Mouse (Mus musculus) layer of hippocampus, adult 8-10 months (tissue): ENCODE results near the gene Elf2. TPM values are rescaled to one million over a fixed set of nuclear protein-coding genes. Genes with fewer than 3 reads are reported as not detected.
"Not testable (repeated sequence)": the region's sequence is repeated elsewhere in the genome, so short reads cannot be mapped to it uniquely, and the experiment has no call there.

Experiments used
- DNase-seq, 2 experiments: peaks; one replicate each; pipeline ENCODE4 v3.0.0; 2022; ENCODE audit warnings: low spot score in 2 of 2
- microRNA-seq, 2 experiments: library from miRNA; unstranded; fragments of <30 nt; microRNA quantifications; one replicate each; pipeline ENCODE4 v1.2.0; 2022
- total RNA-seq, 4 experiments: library from RNA; stranded (reverse); gene quantifications; 2 replicates each; pipeline ENCODE4 v1.2.4; 2022

Elf2 gene
- total RNA-seq, 4 experiments from 2014 or later, result 57.6 to 62.4 (median 60.1) TPM

DNA sequence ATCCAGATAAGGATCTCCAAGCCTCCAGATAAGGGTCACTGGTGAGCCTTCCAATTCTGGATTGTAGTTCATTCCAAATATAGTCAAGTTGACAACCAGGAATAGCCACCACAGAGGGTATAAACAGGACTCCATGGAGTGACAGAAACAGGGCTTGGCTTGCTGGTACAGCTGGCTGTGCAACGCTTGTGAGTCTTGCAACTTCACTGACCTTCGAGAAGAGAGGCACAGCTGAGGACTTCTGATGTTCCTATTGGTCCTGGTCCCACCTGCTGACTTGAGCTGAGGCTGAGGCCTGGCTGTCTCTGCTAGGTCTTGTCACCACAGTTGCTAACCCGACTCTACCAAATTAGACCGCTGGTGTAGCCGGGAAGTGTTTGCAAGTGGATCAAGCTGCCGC is 122.1 kb downstream of the Elf2 start:
- not testable (repeated sequence) for DNase-seq

DNA sequence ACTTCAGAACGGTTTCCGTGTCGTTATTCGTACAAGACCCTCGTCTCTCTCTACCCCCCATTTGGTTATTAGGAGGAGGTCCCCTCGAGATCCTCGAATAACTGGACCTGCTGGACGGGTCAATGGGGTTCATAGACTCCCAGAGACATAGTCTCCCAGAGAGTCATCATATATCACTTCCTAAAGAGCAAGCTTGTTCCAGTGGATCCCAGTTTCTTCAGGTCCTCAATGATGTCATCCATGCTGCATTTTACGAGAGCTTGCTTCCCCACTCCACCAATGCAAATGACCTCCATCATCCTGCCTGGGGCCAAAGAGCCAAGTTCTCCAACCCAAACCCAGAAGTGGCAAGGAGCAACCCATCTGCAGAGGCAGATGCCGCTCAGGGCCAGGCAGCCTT is 124.1 kb downstream of the Elf2 start:
- not testable (repeated sequence) for DNase-seq

DNA sequence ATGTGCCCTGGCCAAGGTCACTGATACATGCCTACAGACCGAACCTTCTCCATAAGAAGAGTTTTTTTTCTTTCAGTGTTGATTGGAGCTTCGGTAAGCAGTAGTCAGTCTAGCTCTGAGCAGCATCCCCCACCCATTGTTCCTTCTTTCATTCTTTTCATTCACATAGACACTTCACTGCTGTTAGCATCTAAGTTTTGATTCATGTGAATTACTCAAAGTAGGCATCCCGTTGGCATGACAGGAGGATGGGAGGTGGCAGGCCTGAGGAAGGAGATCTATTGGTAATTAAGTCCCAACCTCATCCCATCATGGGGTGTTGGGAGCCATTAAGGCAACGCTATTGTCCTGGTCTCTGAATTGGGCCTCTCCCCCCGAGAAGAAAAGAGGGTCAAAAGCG is 124.8 kb downstream of the Elf2 start:
- DNase-seq, result no peak

DNA sequence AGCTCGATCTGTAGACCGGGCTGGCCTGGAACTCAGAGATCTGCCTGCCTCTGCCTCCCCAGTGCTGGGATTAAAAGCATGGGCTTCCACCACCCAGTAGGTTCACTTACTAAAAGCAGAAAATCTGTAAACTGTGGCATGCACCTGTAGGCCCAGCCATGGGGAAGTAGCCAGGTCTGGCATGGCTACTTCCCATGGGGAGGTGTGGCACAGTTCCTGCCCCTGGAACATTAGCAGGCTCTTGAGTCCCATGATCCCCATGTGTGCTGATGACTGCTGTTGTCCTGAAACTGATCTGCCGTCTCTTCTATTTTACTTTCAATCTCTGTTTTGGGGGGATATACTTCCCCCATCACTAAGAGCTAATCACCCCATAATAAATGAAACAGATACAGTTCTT is 127.4 kb downstream of the Elf2 start:
- DNase-seq, result no peak

DNA sequence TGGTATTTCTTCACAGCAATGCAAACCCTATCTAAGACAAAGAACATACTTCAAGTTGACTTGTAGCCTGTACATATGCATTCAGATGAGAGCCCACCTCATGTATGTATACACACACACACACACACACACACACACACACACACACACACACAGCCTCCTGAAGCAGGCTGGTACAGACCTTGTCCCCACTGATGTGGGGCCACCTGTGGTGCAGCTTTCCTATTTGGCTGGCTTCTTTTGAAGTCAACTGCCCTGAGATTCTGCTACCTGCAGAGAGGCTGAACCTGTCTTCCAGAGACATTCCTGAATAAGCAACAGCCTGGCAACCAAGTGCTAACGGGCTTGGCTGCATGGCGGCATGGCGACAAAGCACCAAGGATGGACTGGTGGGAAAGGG is 130.0 kb downstream of the Elf2 start:
- DNase-seq, result no peak

DNA sequence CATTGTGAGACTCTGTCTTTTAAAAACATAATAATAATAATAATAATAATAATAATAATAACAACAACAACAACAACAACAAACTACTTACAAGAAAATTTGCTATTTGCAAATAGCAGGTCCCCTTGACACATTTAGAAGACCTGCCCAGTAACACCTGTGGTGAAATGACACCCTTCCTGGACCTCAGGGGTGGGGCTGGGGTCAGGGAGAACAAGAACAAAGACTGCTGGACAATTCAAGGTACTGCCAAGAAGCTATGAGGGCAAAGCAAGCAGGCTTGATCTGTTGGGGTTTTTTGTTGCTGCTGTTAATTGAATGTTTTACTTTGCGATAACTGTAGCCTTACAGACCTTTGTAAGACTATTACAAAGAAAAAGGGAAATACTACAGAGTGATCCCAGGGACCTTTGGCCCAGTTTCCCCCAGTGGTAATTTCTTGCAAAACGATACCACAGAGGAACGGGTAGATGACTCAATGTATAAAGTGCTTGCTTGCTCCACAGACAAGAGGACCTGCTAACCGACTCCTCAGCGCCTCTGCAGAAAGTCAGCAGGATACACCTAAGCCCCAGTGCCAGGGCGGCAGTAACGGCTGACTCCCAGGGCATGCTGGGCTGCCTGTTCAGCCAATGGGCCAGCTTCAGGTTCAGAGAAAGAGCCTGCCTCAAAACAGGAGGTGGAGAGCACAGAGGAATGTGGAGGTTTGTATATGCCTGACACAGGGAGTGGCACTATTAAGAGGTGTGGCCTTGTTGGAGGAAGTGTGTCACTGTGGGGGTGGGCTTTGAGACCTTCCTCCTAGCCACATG is 130.8 kb downstream of the Elf2 start:
- no peak for DNase-seq

DNA sequence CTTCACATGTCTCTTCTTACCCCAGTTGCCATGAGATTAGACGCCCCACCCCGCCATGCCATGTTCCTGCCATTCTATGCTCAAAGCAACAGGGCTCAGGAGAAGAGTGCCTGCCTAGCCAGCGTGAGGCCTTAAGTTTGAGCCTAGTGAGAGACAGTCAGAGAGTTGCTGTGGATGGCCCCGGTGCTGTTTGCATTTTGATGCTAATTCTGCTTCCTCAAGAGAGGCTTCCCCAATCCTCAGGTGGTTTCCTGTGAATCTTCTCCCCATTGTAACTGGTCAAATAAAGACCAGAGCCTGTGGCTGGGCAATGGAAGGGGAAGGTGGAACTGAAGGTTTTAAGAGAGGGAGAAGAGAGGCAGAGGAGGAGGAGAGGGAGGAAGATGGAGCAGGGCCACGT is 131.8 kb downstream of the Elf2 start:
- DNase-seq, result no peak

DNA sequence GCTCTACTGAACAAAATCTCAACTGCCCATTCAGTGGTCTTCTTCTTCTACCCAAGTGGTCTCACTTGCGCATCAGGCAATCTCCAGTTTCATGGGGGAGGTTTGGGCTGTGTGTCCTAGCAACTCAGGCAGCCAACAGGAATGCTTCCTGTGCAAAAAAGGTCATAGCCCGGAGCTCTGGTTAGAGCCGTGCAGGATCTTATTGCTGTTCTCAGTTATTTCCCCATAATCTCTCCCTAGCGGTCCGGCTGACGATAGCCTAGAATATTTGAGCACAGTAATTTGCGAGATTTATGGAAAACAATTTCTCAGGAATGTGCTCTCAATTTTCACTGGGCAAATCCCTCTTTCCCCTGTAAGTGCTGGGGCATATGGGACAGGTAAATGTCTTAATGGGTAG is 133.9 kb downstream of the Elf2 start:
- DNase-seq, result no peak

DNA sequence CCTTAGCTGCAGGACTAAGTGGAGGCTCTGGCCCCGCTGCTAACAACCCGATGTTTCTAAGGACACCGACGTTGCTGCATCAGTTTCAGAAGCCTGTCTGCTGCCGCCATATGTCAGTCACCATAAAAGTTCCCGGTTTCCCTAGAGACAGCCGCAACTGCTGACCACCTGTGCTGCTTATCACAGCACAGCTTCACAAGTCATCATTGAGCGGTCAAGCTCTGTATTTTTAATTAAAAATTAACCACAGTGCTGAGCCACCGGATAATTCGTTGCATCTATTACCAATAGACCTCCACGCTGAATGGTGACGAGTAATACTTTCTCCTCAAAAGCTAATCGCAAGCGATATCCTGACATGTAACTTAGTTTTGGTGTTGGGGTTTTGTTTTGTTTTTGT is 135.6 kb downstream of the Elf2 start:
- no peak for DNase-seq

DNA sequence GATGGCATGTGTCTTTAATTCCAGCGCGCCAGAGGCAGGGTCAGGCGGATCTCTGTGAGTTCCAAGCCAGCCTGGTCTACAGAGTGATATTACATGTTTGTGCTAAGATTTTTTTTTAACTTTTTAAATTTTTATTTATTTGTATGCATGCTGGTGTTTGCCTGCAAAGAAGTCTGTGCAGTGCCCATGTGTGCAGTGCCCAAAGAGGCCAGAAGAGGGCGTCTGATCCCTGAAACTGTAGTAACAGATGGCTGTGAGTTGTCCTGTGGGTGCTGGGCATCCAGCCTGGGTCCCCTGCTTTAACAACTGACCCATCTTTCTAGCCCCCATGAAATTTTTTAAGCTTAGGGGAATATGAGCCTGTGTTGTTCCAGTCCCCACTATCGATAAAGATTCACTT is 136.0 kb downstream of the Elf2 start:
- DNase-seq, result no peak

DNA sequence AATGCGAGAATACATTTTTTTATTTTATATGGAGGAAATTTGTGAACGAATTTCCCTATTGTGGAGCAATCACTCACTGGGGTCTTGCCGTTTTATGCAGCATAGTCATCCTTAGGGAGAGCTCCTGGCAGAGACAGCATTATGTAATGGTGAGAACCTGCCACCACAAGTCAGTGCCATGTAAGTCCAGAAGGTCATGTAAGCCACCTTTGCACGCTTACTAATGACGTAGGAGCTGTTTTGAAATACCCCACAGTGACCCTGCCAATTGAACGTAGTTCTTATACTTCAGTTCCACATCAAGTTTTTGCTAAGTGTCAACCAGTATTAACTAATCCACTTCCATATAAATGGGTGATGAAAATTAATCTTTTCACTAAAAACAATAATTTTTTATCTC is 136.6 kb downstream of the Elf2 start:
- DNase-seq, result no peak

Small RNA genes within 50 kb of the gene (microRNA-seq; reads per million reads assigned to microRNA genes)
- 0 reads per million in 2 experiments for gene Gm24282

Other genes starting within 250 kb of the Elf2 start
- gene Noct, start 116.2 kb downstream of the Elf2 start, total RNA-seq, result 10 to 100 TPM; 51.9 to 55.4 (median 52.9) TPM
- under 1 TPM in 3 of 4 experiments, not detected in 1; 0.27 to 0.72 (median 0.55) TPM for gene Mgarp, start 56.1 kb upstream of the Elf2 start, total RNA-seq
- gene Ndufc1, start 68.3 kb upstream of the Elf2 start, total RNA-seq, result 100 to 1,000 TPM; 257 to 292 (median 267) TPM
- gene Naa15, start 74.5 kb upstream of the Elf2 start, total RNA-seq, result 10 to 100 TPM; 42.6 to 61.4 (median 53.8) TPM
- gene Rab33b, start 143.3 kb upstream of the Elf2 start, total RNA-seq, result 10 to 100 TPM; 24.5 to 29.2 (median 25.0) TPM
- 100 to 1,000 TPM; 108 to 152 (median 132) TPM for gene Setd7, start 220.2 kb upstream of the Elf2 start, total RNA-seq